Mouse (Mus musculus): ENCODE results near the gene Xpot. TPM values are rescaled to one million over a fixed set of nuclear protein-coding genes. Genes with fewer than 3 reads are reported as not detected.

The Xpot gene
- polyA plus RNA-seq, 1 experiment: 35.3 TPM

DNA sequence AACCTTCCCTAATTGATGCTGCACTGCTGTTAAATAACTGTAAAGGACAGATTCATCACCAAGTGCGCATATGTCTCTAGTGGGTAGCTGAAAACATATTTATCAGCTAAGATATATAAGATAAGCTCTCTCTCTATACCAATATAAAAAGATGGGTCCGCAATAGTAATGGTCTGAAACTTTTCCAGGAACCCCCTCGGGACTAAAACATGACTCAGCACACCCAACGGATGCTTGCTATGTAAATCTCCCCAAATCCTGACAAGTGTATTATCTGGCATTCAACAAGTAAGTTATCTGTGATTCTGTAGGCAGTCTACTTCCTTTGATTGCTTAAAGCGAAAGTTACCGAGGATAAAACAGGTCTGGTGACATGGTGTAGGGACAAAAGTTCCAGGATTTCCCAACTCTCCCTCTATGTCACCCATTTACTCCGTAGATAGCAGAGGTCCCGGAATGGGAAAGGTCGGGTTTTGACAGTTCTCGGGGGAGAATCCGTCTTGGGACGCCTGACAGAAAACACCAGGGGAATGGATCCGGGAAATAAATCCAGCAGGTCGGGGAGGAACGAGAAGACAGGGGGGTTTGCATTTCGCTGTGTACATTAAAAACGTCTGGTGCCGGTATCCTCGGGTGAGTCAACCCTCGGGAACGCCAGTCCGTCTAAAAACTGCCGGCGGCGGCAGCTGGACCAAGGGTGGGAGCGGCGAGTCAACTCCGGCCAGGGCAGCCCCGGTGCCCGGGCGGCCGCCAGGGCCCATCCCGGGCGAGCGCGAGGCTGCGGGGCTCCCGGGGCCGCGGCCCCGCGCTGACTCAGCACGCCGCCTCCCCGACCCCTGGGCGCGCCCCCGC, 40.1 kb downstream of the Xpot start:
- TF ChIP-seq POLR2A (IDR thresholded peaks at IDR 0.05; ENCODE audit: low read depth, low read length): no peak
- TF ChIP-seq CTCF (IDR thresholded peaks at IDR 0.05; ENCODE audit: extremely low read depth, insufficient read length, insufficient replicate concordance, low read depth, low read length): 0 out of 2 replicates have a peak, but pooled peaks have one; percentile 6
- Histone ChIP-seq H3K4me3 (ENCODE audit: low read depth, low read length) (peak overlapping the region; percentile 86), H3K27ac (ENCODE audit: insufficient read depth, low read depth, low read length) (peak overlapping the region; percentile 98), H3K4me1 (ENCODE audit: control insufficient read depth, insufficient read depth, insufficient read length, low read length) (peaks cover 24% of the 10 kb centered on the region), H3K36me3 (ENCODE audit: control insufficient read depth, insufficient read depth, low read length) (peaks cover 32% of the 10 kb centered on the region), H3K27me3 (ENCODE audit: control insufficient read depth, insufficient read depth, low read length) (no peaks in the 10 kb centered on the region)
- under 1% methylated on average over 48 of the region's 48 CpGs for WGBS

DNA sequence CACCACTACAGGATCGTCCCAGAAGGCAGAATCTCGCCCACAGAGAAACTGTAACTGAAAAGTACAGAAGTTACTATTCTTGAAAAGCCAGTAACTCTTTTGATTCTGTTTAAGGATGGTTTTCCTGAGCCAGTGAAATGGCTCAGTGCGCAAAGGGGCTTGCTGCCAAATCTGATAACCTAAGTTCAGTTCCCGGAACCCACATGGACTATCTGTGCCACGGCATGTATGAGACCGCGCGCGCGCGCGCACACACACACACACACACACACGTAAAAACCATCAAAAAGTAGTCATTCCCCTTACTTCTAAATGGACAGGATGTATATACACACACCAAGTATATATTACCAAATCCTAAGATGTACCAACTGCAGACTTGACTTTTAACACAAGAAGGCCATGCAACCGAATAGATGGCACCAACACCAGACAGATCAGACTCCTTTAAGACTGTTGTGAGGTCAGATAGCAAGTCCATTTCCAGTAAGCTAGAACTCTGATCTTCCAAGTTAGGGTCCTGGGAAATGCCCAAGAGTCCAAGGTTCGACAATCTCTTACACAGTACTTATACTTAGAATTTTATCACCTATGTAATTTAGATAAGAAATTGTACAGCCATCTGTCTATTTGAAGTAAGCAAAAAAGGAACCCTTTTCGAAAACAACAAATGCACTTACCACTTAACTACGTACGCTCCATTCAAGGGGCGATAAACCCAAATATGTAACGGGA, 40.9 kb downstream of the Xpot start:
- Histone ChIP-seq H3K36me3 (ENCODE audit: control insufficient read depth, insufficient read depth, low read length) (peaks cover 32% of the 10 kb centered on the region), H3K4me3 (ENCODE audit: low read depth, low read length) (peak overlapping the region; percentile 56), H3K27ac (ENCODE audit: insufficient read depth, low read depth, low read length) (peak overlapping the region; percentile 98), H3K4me1 (ENCODE audit: control insufficient read depth, insufficient read depth, insufficient read length, low read length) (peaks cover 29% of the 10 kb centered on the region), H3K27me3 (ENCODE audit: control insufficient read depth, insufficient read depth, low read length) (no peaks in the 10 kb centered on the region)
- WGBS: 35% methylated on average over 20 of the region's 20 CpGs
- TF ChIP-seq CTCF (IDR thresholded peaks at IDR 0.05; ENCODE audit: extremely low read depth, insufficient read length, insufficient replicate concordance, low read depth, low read length) (no peak), POLR2A (IDR thresholded peaks at IDR 0.05; ENCODE audit: low read depth, low read length) (no peak)

DNA sequence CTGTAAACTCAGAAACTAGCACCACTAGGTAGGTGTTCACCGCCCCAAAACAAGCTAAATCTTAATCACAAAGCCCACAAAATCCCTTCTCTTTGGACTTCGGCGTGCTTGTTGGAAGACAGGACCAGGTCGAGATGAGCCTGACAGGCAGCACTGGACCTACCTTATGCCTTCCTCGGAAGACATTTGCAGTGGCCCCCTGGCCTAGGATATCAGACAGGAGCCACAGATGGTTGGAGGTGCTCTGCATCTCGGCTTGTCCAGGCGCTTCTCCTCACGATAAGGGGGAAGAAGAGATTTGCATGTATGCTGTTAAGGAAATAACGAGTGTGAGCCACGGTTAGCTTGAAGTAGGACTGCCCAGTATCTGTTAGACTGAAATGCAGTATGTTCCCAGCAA, 42.1 kb downstream of the Xpot start:
- H3K4me3 ChIP-seq (ENCODE audit: low read depth, low read length): no peak overlapping the region
- 92% methylated on average over 10 of the region's 10 CpGs for WGBS
- no peak for TF ChIP-seq CTCF (IDR thresholded peaks at IDR 0.05; ENCODE audit: extremely low read depth, insufficient read length, insufficient replicate concordance, low read depth, low read length)
- no peak for TF ChIP-seq POLR2A (IDR thresholded peaks at IDR 0.05; ENCODE audit: low read depth, low read length)
- peaks cover 29% of the 10 kb centered on the region for H3K36me3 ChIP-seq (ENCODE audit: control insufficient read depth, insufficient read depth, low read length)
- no peak overlapping the region for H3K27ac ChIP-seq (ENCODE audit: insufficient read depth, low read depth, low read length)
- H3K4me1 ChIP-seq (ENCODE audit: control insufficient read depth, insufficient read depth, insufficient read length, low read length): peaks cover 30% of the 10 kb centered on the region
- no peaks in the 10 kb centered on the region for H3K27me3 ChIP-seq (ENCODE audit: control insufficient read depth, insufficient read depth, low read length)

DNA sequence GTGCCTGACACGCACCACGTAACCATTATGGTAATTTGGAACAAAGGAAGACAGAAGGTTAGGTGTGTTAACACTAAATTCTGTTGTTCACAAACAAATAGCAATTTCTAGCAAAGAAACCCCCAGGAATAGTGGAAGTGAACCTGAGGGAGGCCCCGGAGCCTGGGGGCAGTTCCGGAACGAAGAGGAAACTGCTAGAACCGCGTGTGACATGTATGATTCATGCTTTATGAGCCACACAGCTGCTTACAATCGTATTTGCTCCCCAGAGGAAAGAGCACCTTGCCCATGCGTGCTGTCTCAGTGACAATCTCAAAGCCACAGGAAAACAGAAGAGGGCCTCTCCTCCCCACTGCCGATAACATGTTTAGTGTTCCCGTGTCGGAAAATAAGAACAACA, 43.1 kb downstream of the Xpot start:
- H3K4me3 ChIP-seq (ENCODE audit: low read depth, low read length): no peak overlapping the region
- 82% methylated on average over 12 of the region's 12 CpGs for WGBS
- TF ChIP-seq POLR2A (IDR thresholded peaks at IDR 0.05; ENCODE audit: low read depth, low read length) (no peak), CTCF (IDR thresholded peaks at IDR 0.05; ENCODE audit: extremely low read depth, insufficient read length, insufficient replicate concordance, low read depth, low read length) (no peak)
- peak overlapping the region; percentile 68 for H3K27ac ChIP-seq (ENCODE audit: insufficient read depth, low read depth, low read length)
- no peaks in the 10 kb centered on the region for H3K27me3 ChIP-seq (ENCODE audit: control insufficient read depth, insufficient read depth, low read length)
- H3K4me1 ChIP-seq (ENCODE audit: control insufficient read depth, insufficient read depth, insufficient read length, low read length): peaks cover 30% of the 10 kb centered on the region
- peaks cover 33% of the 10 kb centered on the region for H3K36me3 ChIP-seq (ENCODE audit: control insufficient read depth, insufficient read depth, low read length)

DNA sequence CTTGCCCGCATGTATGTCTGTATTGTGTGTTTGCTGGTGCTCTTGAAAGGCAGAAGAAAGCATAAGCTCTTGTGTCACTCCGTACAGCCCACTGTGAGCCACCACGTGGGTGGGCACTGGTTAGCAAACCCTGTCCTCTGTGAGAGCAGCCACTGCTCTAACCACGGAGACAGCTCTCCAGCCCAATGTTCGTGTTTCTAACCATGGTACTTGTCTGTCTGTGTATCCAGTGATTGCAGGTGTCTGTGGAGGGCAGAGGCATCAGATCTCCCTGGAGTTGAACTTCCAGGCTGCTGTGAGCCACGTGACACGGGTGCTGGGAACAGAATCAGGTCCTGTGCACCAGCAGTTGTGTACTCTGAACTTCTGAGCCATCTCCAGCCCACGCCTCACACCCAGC, 43.8 kb downstream of the Xpot start:
- no peak for TF ChIP-seq CTCF (IDR thresholded peaks at IDR 0.05; ENCODE audit: extremely low read depth, insufficient read length, insufficient replicate concordance, low read depth, low read length)
- TF ChIP-seq POLR2A (IDR thresholded peaks at IDR 0.05; ENCODE audit: low read depth, low read length): no peak
- H3K36me3 ChIP-seq (ENCODE audit: control insufficient read depth, insufficient read depth, low read length): peaks cover 36% of the 10 kb centered on the region
- H3K4me3 ChIP-seq (ENCODE audit: low read depth, low read length): no peak overlapping the region
- peak overlapping the region; percentile 68; the same call in 1 of the 2 replicates for H3K27ac ChIP-seq (ENCODE audit: insufficient read depth, low read depth, low read length)
- WGBS: 81% methylated on average over 8 of the region's 8 CpGs
- H3K27me3 ChIP-seq (ENCODE audit: control insufficient read depth, insufficient read depth, low read length): no peaks in the 10 kb centered on the region
- peaks cover 30% of the 10 kb centered on the region for H3K4me1 ChIP-seq (ENCODE audit: control insufficient read depth, insufficient read depth, insufficient read length, low read length)

DNA sequence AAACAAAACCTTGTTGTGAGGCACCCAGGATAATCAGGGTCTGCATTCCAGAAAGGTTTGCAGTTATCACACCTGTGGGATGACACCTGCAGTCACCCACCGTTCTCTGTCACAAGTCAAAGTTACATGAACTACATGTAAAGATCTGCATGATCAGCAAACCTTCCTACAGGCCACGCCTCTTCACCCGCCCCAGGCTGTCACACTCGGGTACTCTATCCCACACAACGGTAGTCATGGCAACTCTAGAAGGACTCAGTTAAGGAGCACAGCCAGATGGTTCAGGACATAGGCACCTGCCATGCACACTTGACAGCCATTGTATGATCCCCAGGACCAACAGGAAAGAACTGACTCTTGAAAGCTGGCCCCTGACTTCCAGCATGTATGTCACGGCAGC, 44.7 kb downstream of the Xpot start:
- 50% methylated on average over 6 of the region's 6 CpGs for WGBS
- H3K36me3 ChIP-seq (ENCODE audit: control insufficient read depth, insufficient read depth, low read length): peaks cover 36% of the 10 kb centered on the region
- peaks cover 30% of the 10 kb centered on the region for H3K4me1 ChIP-seq (ENCODE audit: control insufficient read depth, insufficient read depth, insufficient read length, low read length)
- H3K4me3 ChIP-seq (ENCODE audit: low read depth, low read length): no peak overlapping the region
- TF ChIP-seq POLR2A (IDR thresholded peaks at IDR 0.05; ENCODE audit: low read depth, low read length) (no peak), CTCF (IDR thresholded peaks at IDR 0.05; ENCODE audit: extremely low read depth, insufficient read length, insufficient replicate concordance, low read depth, low read length) (no peak)
- no peaks in the 10 kb centered on the region for H3K27me3 ChIP-seq (ENCODE audit: control insufficient read depth, insufficient read depth, low read length)
- H3K27ac ChIP-seq (ENCODE audit: insufficient read depth, low read depth, low read length): peak overlapping the region; percentile 39

DNA sequence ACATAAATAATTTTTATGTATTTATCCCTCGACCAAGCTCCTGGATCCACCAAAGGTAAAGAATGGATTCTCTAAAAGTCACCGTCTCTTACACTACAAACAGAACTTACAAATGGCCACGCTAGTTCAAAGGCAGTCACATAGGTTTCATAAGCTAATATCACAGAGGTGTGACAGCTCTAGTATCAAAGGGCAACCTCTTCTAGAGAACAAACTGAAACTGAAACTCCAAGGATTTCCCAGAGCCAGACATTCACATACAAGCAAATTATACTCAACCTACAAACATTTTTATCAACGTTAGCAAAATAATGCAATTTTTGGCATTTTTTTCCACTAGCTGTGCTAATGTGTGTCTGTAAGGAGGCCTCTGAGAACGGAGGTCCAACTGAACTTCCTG, 45.8 kb downstream of the Xpot start:
- TF ChIP-seq CTCF (IDR thresholded peaks at IDR 0.05; ENCODE audit: extremely low read depth, insufficient read length, insufficient replicate concordance, low read depth, low read length) (no peak), POLR2A (IDR thresholded peaks at IDR 0.05; ENCODE audit: low read depth, low read length) (no peak)
- Histone ChIP-seq H3K27ac (ENCODE audit: insufficient read depth, low read depth, low read length) (peak overlapping the region; percentile 93), H3K27me3 (ENCODE audit: control insufficient read depth, insufficient read depth, low read length) (no peaks in the 10 kb centered on the region), H3K4me1 (ENCODE audit: control insufficient read depth, insufficient read depth, insufficient read length, low read length) (peaks cover 30% of the 10 kb centered on the region), H3K36me3 (ENCODE audit: control insufficient read depth, insufficient read depth, low read length) (peaks cover 43% of the 10 kb centered on the region), H3K4me3 (ENCODE audit: low read depth, low read length) (peak overlapping the region; percentile 46)
- WGBS: 43% methylated on average over 5 of the region's 5 CpGs
